Mouse (Mus musculus) liver, embryonic 13.5 days (tissue): Measurements from ENCODE around the gene Sap18b. TPM values are rescaled to one million over a fixed set of nuclear protein-coding genes. Genes with fewer than 3 reads are reported as not detected.
A peak's percentile ranks its signal among the peaks of the same experiment; 100 is the strongest.
"Not testable (repeated sequence)": the region's sequence is repeated elsewhere in the genome, so short reads cannot be mapped to it uniquely, and the experiment has no call there.

Experiments
- ATAC-seq: fragments of 200-750 bp; cut with Nextera tagmentation; 2 replicates; pipeline ENCODE4 v1.8.0; 2017; ENCODE audit warnings: low read depth, mild to moderate bottlenecking, moderate number of reproducible peaks, moderate library complexity
- DNase-seq: peaks from one replicate; pipeline ENCODE4 v3.0.0; 2022
- H3K27ac ChIP-seq: fragments of 300-500 bp; sonication (generic); 2 replicates; pipeline ENCODE4 v1.5.1; 2015; ENCODE audit warnings: moderate library complexity, mild to moderate bottlenecking, inconsistent platforms
- H3K27me3 ChIP-seq: fragments of 300-500 bp; sonication (generic); 2 replicates; pipeline ENCODE4 v1.6.1; 2015; ENCODE audit warnings: mild to moderate bottlenecking, inconsistent platforms
- H3K36me3 ChIP-seq: fragments of 300-500 bp; sonication (generic); 2 replicates; pipeline ENCODE4 v1.6.1; 2015; ENCODE audit warnings: mild to moderate bottlenecking, inconsistent platforms
- H3K4me1 ChIP-seq: fragments of 300-500 bp; sonication (generic); replicated peaks from 2 replicates; pipeline ENCODE4 v1.6.1; 2015; ENCODE audit warnings: inconsistent platforms
- H3K4me2 ChIP-seq: fragments of 300-500 bp; sonication (generic); 2 replicates; pipeline ENCODE4 v1.6.1; 2015; ENCODE audit warnings: inconsistent platforms, mild to moderate bottlenecking, moderate library complexity
- H3K4me3 ChIP-seq: fragments of 300-500 bp; sonication (generic); replicated peaks from 2 replicates; pipeline ENCODE4 v1.5.1; 2015; ENCODE audit warnings: mild to moderate bottlenecking, inconsistent platforms
- H3K9ac ChIP-seq: fragments of 300-500 bp; sonication (generic); 2 replicates; pipeline ENCODE4 v1.6.1; 2015; ENCODE audit warnings: mild to moderate bottlenecking, inconsistent platforms
- H3K9me3 ChIP-seq: fragments of 300-500 bp; sonication (generic); replicated peaks from 2 replicates; pipeline ENCODE4 v1.6.1; 2016; ENCODE audit warnings: inconsistent platforms
- WGBS: fragments of 180-500 bp; shearing (Covaris S2); methylation state at CpG from one replicate; pipeline ENCODE4 v1.1.7; 2015; ENCODE audit not compliant: insufficient replicate concordance; 5-methylcytosine and 5-hydroxymethylcytosine counted together
- polyA plus RNA-seq: library from polyadenylated mRNA; unstranded; fragments of >200 nt; fragmentation: Nextera tagmentation; extraction: Ambion mirVana; gene quantifications from 2 replicates; pipeline ENCODE4 v1.2.1, GENCODE M21; 2015

Sap18b gene
- polyA plus RNA-seq = 295 and 356 TPM in 2 replicates

GRCm38 (mm10) chr8:95825162-95825561, at the start of gene Sap18b:
TSS of gene Sap18b (plus strand) at chr8:95825346.
- not testable (repeated sequence) for H3K9ac ChIP-seq, H3K4me3 ChIP-seq, H3K36me3 ChIP-seq, DNase-seq, H3K27me3 ChIP-seq, H3K27ac ChIP-seq, ATAC-seq, H3K9me3 ChIP-seq, H3K4me1 ChIP-seq, H3K4me2 ChIP-seq
- WGBS = 34% methylated on average over 25 of the region's 25 CpGs

- Histone ChIP-seq H3K36me3 (peaks cover 73% of the 10 kb centered on the region), H3K27me3 (no peaks in the 10 kb centered on the region)
- ATAC-seq = no peak
These were observed 44.1 kb upstream of the Sap18b start for GRCm38 (mm10) chr8:95781085-95781484.

GRCm38 (mm10) chr8:95781775-95782174, 43.4 kb upstream of the Sap18b start:
- Histone ChIP-seq H3K4me2 (no peak overlapping the region), H3K4me3 (no peak overlapping the region), H3K27ac (no peak overlapping the region), H3K9me3 (no peaks in the 10 kb centered on the region), H3K9ac (no peak overlapping the region), H3K4me1 (no peaks in the 10 kb centered on the region), H3K36me3 (peaks cover 75% of the 10 kb centered on the region), H3K27me3 (no peaks in the 10 kb centered on the region)
- ATAC-seq (no peak), DNase-seq (no peak)
- WGBS = 90% methylated on average over 2 of the region's 2 CpGs

More at GRCm38 (mm10) chr8:95781085-95781484, 44.1 kb upstream of the Sap18b start:
- Histone ChIP-seq H3K4me3 (no peak overlapping the region), H3K4me1 (no peaks in the 10 kb centered on the region), H3K27ac (no peak overlapping the region), H3K9ac (no peak overlapping the region), H3K4me2 (no peak overlapping the region), H3K9me3 (no peaks in the 10 kb centered on the region)
- no peak for DNase-seq
- WGBS = 95% methylated on average over 3 of the region's 3 CpGs

- H3K27ac ChIP-seq = no peak overlapping the region
- H3K36me3 ChIP-seq = peaks cover 79% of the 10 kb centered on the region
- no peaks in the 10 kb centered on the region for H3K27me3 ChIP-seq
- no peak overlapping the region for H3K4me2 ChIP-seq
- no peak overlapping the region for H3K4me3 ChIP-seq
- H3K4me1 ChIP-seq = no peaks in the 10 kb centered on the region
- no peak overlapping the region for H3K9ac ChIP-seq
- ATAC-seq (no peak), DNase-seq (no peak)
- no peaks in the 10 kb centered on the region for H3K9me3 ChIP-seq
These were observed 42.5 kb upstream of the Sap18b start for GRCm38 (mm10) chr8:95782628-95783027.

GRCm38 (mm10) chr8:95785591-95785990, 39.6 kb upstream of the Sap18b start:
- no peaks in the 10 kb centered on the region for H3K4me1 ChIP-seq
- DNase-seq (no peak), ATAC-seq (no peak)
- H3K27ac ChIP-seq = no peak overlapping the region
- peaks cover 72% of the 10 kb centered on the region for H3K36me3 ChIP-seq
- H3K4me2 ChIP-seq = no peak overlapping the region
- WGBS = 78% methylated on average over 4 of the region's 4 CpGs
- H3K27me3 ChIP-seq = no peaks in the 10 kb centered on the region
- no peak overlapping the region for H3K9ac ChIP-seq
- no peak overlapping the region for H3K4me3 ChIP-seq
- no peaks in the 10 kb centered on the region for H3K9me3 ChIP-seq

- H3K27ac ChIP-seq, H3K4me3 ChIP-seq, H3K9me3 ChIP-seq, DNase-seq, H3K27me3 ChIP-seq, H3K4me2 ChIP-seq, ATAC-seq, H3K9ac ChIP-seq: not testable (repeated sequence)
- Histone ChIP-seq H3K4me1 (peaks cover 17% of the 10 kb centered on the region), H3K36me3 (peaks cover 49% of the 10 kb centered on the region)
- 79% methylated on average over 5 of the region's 5 CpGs for WGBS
These were observed 29.6 kb upstream of the Sap18b start for GRCm38 (mm10) chr8:95795333-95796061.

GRCm38 (mm10) chr8:95799117-95799516, 26.0 kb upstream of the Sap18b start:
- H3K4me1 ChIP-seq = peaks cover 50% of the 10 kb centered on the region
- H3K9ac ChIP-seq = no peak overlapping the region
- no peaks in the 10 kb centered on the region for H3K27me3 ChIP-seq
- DNase-seq = no peak
- H3K4me2 ChIP-seq = no peak overlapping the region
- 85% methylated on average over 6 of the region's 6 CpGs for WGBS
- no peak for ATAC-seq
- H3K36me3 ChIP-seq = peaks cover 64% of the 10 kb centered on the region
- H3K4me3 ChIP-seq = no peak overlapping the region
- no peak overlapping the region for H3K27ac ChIP-seq
- H3K9me3 ChIP-seq = no peaks in the 10 kb centered on the region

- no peak overlapping the region for H3K4me2 ChIP-seq
- no peak overlapping the region; the same call in 1 of the 2 replicates for H3K27ac ChIP-seq
- no peak for ATAC-seq
- peaks cover 70% of the 10 kb centered on the region for H3K36me3 ChIP-seq
- H3K27me3 ChIP-seq = no peaks in the 10 kb centered on the region
- no peaks in the 10 kb centered on the region for H3K9me3 ChIP-seq
- H3K4me3 ChIP-seq = no peak overlapping the region
- no peak for DNase-seq
- H3K4me1 ChIP-seq = peaks cover 58% of the 10 kb centered on the region
- H3K9ac ChIP-seq = no peak overlapping the region
- WGBS = 75% methylated on average over 1 of the region's 1 CpGs
These were observed 25.3 kb upstream of the Sap18b start for GRCm38 (mm10) chr8:95799891-95800290.

GRCm38 (mm10) chr8:95800353-95800752, 24.8 kb upstream of the Sap18b start:
- Histone ChIP-seq H3K4me3 (no peak overlapping the region), H3K9me3 (no peaks in the 10 kb centered on the region), H3K9ac (no peak overlapping the region), H3K27me3 (no peaks in the 10 kb centered on the region), H3K27ac (no peak overlapping the region), H3K36me3 (peaks cover 72% of the 10 kb centered on the region), H3K4me2 (no peak overlapping the region), H3K4me1 (peaks cover 62% of the 10 kb centered on the region)
- WGBS = 67% methylated on average over 3 of the region's 3 CpGs
- no peak for DNase-seq
- ATAC-seq = no peak

- no peak overlapping the region for H3K4me3 ChIP-seq
- WGBS = 67% methylated on average over 1 of the region's 1 CpGs
- no peaks in the 10 kb centered on the region for H3K27me3 ChIP-seq
- H3K36me3 ChIP-seq = peaks cover 65% of the 10 kb centered on the region
- H3K9me3 ChIP-seq = no peaks in the 10 kb centered on the region
- H3K4me2 ChIP-seq = no peak overlapping the region
- no peak for DNase-seq
- peaks cover 73% of the 10 kb centered on the region for H3K4me1 ChIP-seq
- no peak for ATAC-seq
- no peak overlapping the region for H3K27ac ChIP-seq
- H3K9ac ChIP-seq = no peak overlapping the region
These were observed 23.6 kb upstream of the Sap18b start for GRCm38 (mm10) chr8:95801476-95802064.

- Histone ChIP-seq H3K4me2 (no peak overlapping the region), H3K9ac (no peak overlapping the region), H3K27ac (no peak overlapping the region), H3K36me3 (peaks cover 59% of the 10 kb centered on the region), H3K4me1 (peaks cover 73% of the 10 kb centered on the region), H3K9me3 (no peaks in the 10 kb centered on the region), H3K4me3 (no peak overlapping the region), H3K27me3 (no peaks in the 10 kb centered on the region)
- WGBS = 52% methylated on average over 8 of the region's 8 CpGs
- no peak for DNase-seq
- ATAC-seq = no peak
These were observed 22.9 kb upstream of the Sap18b start for GRCm38 (mm10) chr8:95802231-95802630.

GRCm38 (mm10) chr8:95805482-95805881, 19.7 kb upstream of the Sap18b start:
- Histone ChIP-seq H3K27me3 (no peaks in the 10 kb centered on the region), H3K36me3 (peaks cover 34% of the 10 kb centered on the region), H3K9ac (peak overlapping the region; percentile 97), H3K27ac (0 out of 2 replicates have a peak overlapping the region, but pooled peaks have one; percentile 89), H3K4me3 (peak overlapping the region; percentile 99), H3K9me3 (no peaks in the 10 kb centered on the region), H3K4me2 (peak overlapping the region; percentile 95), H3K4me1 (peaks cover 75% of the 10 kb centered on the region)
- 36% methylated on average over 2 of the region's 2 CpGs for WGBS
- DNase-seq = no peak
- ATAC-seq = no peak
